Mouse (Mus musculus): ENCODE measurements around the gene Gm128.

Gm128 gene

GRCm38 (mm10) chr3:95241498-95241897 lies at the start of gene Gm128:
Gm128 (minus strand) TSS chr3:95241598.
- DNase-seq (ENCODE audit: low spot score in 2 of 2), result no peak

- DNase-seq (ENCODE audit: low spot score in 2 of 2), result no peak
These were observed 49.6 kb upstream of the Gm128 start for GRCm38 (mm10) chr3:95291041-95291440.

- DNase-seq (ENCODE audit: low spot score in 2 of 2), result no peak
These were observed 48.8 kb upstream of the Gm128 start for GRCm38 (mm10) chr3:95290156-95290555.

- no peak for DNase-seq (ENCODE audit: low spot score in 2 of 2)
These were observed 48.0 kb upstream of the Gm128 start for GRCm38 (mm10) chr3:95289419-95289818.

- no peak for DNase-seq (ENCODE audit: low spot score in 2 of 2)
These were observed 46.1 kb upstream of the Gm128 start for GRCm38 (mm10) chr3:95287541-95287940.

GRCm38 (mm10) chr3:95286510-95286909 lies 45.1 kb upstream of the Gm128 start:
- no peak for DNase-seq (ENCODE audit: low spot score in 2 of 2)

GRCm38 (mm10) chr3:95286011-95286410 lies 44.6 kb upstream of the Gm128 start:
- no peak for DNase-seq (ENCODE audit: low spot score in 2 of 2)

GRCm38 (mm10) chr3:95285390-95285789 lies 44.0 kb upstream of the Gm128 start:
- no peak for DNase-seq (ENCODE audit: low spot score in 2 of 2)

GRCm38 (mm10) chr3:95284501-95285281 lies 43.3 kb upstream of the Gm128 start:
- DNase-seq (ENCODE audit: low spot score in 2 of 2), result no peak

- no peak for DNase-seq (ENCODE audit: low spot score in 2 of 2)
These were observed 42.7 kb upstream of the Gm128 start for GRCm38 (mm10) chr3:95284062-95284461.

GRCm38 (mm10) chr3:95283589-95283941 lies 42.2 kb upstream of the Gm128 start:
- no peak for DNase-seq (ENCODE audit: low spot score in 2 of 2)

- peak; percentile 84 to 91 for DNase-seq (ENCODE audit: low spot score in 2 of 2)
These were observed 41.6 kb upstream of the Gm128 start for GRCm38 (mm10) chr3:95282865-95283588.

GRCm38 (mm10) chr3:95282381-95282864 lies 41.0 kb upstream of the Gm128 start:
- peak; percentile 58 to 79 for DNase-seq (ENCODE audit: low spot score in 2 of 2)

GRCm38 (mm10) chr3:95281216-95282126 lies 40.1 kb upstream of the Gm128 start, which contains the start of the genes Mindy1 and Prune1:
Mindy1 (plus strand) TSS chr3:95281345.
Prune1 (minus strand) TSS chr3:95282076.
- DNase-seq (ENCODE audit: low spot score in 2 of 2), result peak; percentile 99

- DNase-seq (ENCODE audit: low spot score in 2 of 2), result no peak
These were observed 39.3 kb upstream of the Gm128 start for GRCm38 (mm10) chr3:95280747-95281146.

- DNase-seq (ENCODE audit: low spot score in 2 of 2), result no peak
These were observed 35.8 kb upstream of the Gm128 start for GRCm38 (mm10) chr3:95277149-95277551.

GRCm38 (mm10) chr3:95276428-95276934 lies 35.1 kb upstream of the Gm128 start:
- DNase-seq (ENCODE audit: low spot score in 2 of 2), result no peak

- DNase-seq (ENCODE audit: low spot score in 2 of 2), result no peak
These were observed 33.8 kb upstream of the Gm128 start for GRCm38 (mm10) chr3:95275161-95275560.

GRCm38 (mm10) chr3:95274453-95274852 lies 33.1 kb upstream of the Gm128 start:
- no peak for DNase-seq (ENCODE audit: low spot score in 2 of 2)

GRCm38 (mm10) chr3:95273471-95273870 lies 32.1 kb upstream of the Gm128 start:
- DNase-seq (ENCODE audit: low spot score in 2 of 2), result no peak

GRCm38 (mm10) chr3:95270766-95271364 lies 29.5 kb upstream of the Gm128 start:
- no peak for DNase-seq (ENCODE audit: low spot score in 2 of 2)

Measured in spleen, postnatal 4 days (tissue).